Mouse (Mus musculus) ES-Bruce4 (cell line): ENCODE results near the gene Ccm2. TPM values are rescaled to one million over a fixed set of nuclear protein-coding genes. Genes with fewer than 3 reads are reported as not detected.

Source experiments
- H3K27ac ChIP-seq: 2 replicates; pipeline ENCODE4 v1.5.1; 2012; ENCODE audit warnings: low read length, inconsistent platforms; ENCODE audit not compliant: insufficient read depth
- H3K27me3 ChIP-seq: 2 replicates; pipeline ENCODE4 v1.6.1; 2012; ENCODE audit warnings: mild to moderate bottlenecking, low read length, inconsistent platforms; ENCODE audit not compliant: control insufficient read depth, poor library complexity, insufficient read depth, severe bottlenecking
- H3K36me3 ChIP-seq: 2 replicates; pipeline ENCODE4 v1.6.1; 2012; ENCODE audit warnings: inconsistent platforms, mild to moderate bottlenecking, low read length, moderate library complexity; ENCODE audit not compliant: control insufficient read depth, poor library complexity, insufficient read depth, severe bottlenecking
- H3K4me1 ChIP-seq: one replicate; pipeline ENCODE4 v1.8.1; 2011; ENCODE audit warnings: low read length; ENCODE audit not compliant: control insufficient read depth, insufficient read depth
- H3K4me3 ChIP-seq: 2 replicates; pipeline ENCODE4 v1.5.1; 2011; ENCODE audit warnings: low read depth, mild to moderate bottlenecking, low read length
- H3K9ac ChIP-seq: 2 replicates; pipeline ENCODE4 v1.6.1; 2012; ENCODE audit warnings: low read depth, mild to moderate bottlenecking, inconsistent platforms; ENCODE audit not compliant: poor library complexity, severe bottlenecking
- H3K9me3 ChIP-seq: replicated peaks from 2 replicates; pipeline ENCODE4 v1.6.1; 2012; ENCODE audit warnings: mild to moderate bottlenecking, low read length, inconsistent platforms; ENCODE audit not compliant: control insufficient read depth, poor library complexity, insufficient read depth, severe bottlenecking
- CTCF ChIP-seq: IDR thresholded peaks from one replicate; pipeline ENCODE4 v1.8.1; 2011; ENCODE audit warnings: low read depth, low read length
- EP300 ChIP-seq: IDR thresholded peaks from 2 replicates; pipeline ENCODE4 v1.6.1; 2011; ENCODE audit warnings: low read depth, low read length; ENCODE audit not compliant: insufficient read depth
- POLR2A ChIP-seq: IDR thresholded peaks from one replicate; pipeline ENCODE4 v1.8.1; 2011; ENCODE audit warnings: low read length; ENCODE audit not compliant: insufficient read depth
- polyA plus RNA-seq: library from polyadenylated mRNA; stranded (reverse); fragments of >200 nt; gene quantifications from 2 replicates; pipeline ENCODE4 v1.2.4, GENCODE M21; 2011; ENCODE audit warnings: low read depth; ENCODE audit not compliant: missing spikeins, insufficient read depth, insufficient read length

Gene Ccm2
- polyA plus RNA-seq, 1 experiment: 36.5 TPM

GRCm38 (mm10) chr11:6596616-6597015 is 49.9 kb downstream of the Ccm2 start:
- Histone ChIP-seq H3K9me3 (no peaks in the 10 kb centered on the region), H3K9ac (no peak overlapping the region), H3K27ac (no peak overlapping the region), H3K27me3 (no peaks in the 10 kb centered on the region), H3K36me3 (0 out of 2 replicates have a peak, but pooled peaks cover 6% of the 10 kb centered on the region), H3K4me3 (no peak overlapping the region), H3K4me1 (no peaks in the 10 kb centered on the region)
- TF ChIP-seq CTCF (no peak), POLR2A (no peak), EP300 (no peak)

GRCm38 (mm10) chr11:6597523-6597922 is 50.8 kb downstream of the Ccm2 start:
- Histone ChIP-seq H3K4me3 (no peak overlapping the region), H3K27me3 (no peaks in the 10 kb centered on the region)
- TF ChIP-seq EP300 (no peak), POLR2A (no peak), CTCF (no peak)

GRCm38 (mm10) chr11:6598191-6598889 is 51.7 kb downstream of the Ccm2 start:
- Histone ChIP-seq H3K9me3 (no peaks in the 10 kb centered on the region), H3K27ac (no peak overlapping the region), H3K9ac (no peak overlapping the region), H3K36me3 (0 out of 2 replicates have a peak, but pooled peaks cover 6% of the 10 kb centered on the region), H3K4me1 (no peaks in the 10 kb centered on the region), H3K4me3 (no peak overlapping the region), H3K27me3 (no peaks in the 10 kb centered on the region)
- no peak for TF ChIP-seq POLR2A
- TF ChIP-seq CTCF: no peak
- no peak for TF ChIP-seq EP300

More at GRCm38 (mm10) chr11:6597523-6597922, 50.8 kb downstream of the Ccm2 start:
- Histone ChIP-seq H3K36me3 (0 out of 2 replicates have a peak, but pooled peaks cover 6% of the 10 kb centered on the region), H3K9me3 (no peaks in the 10 kb centered on the region), H3K4me1 (no peaks in the 10 kb centered on the region), H3K9ac (no peak overlapping the region), H3K27ac (no peak overlapping the region)

- Histone ChIP-seq H3K4me3 (no peak overlapping the region), H3K27ac (no peak overlapping the region), H3K4me1 (no peaks in the 10 kb centered on the region), H3K36me3 (0 out of 2 replicates have a peak, but pooled peaks cover 6% of the 10 kb centered on the region), H3K9ac (no peak overlapping the region), H3K27me3 (no peaks in the 10 kb centered on the region), H3K9me3 (no peaks in the 10 kb centered on the region)
- no peak for TF ChIP-seq POLR2A
- no peak for TF ChIP-seq EP300
- no peak for TF ChIP-seq CTCF
Observed at GRCm38 (mm10) chr11:6599011-6599681, 52.5 kb downstream of the Ccm2 start.

- Histone ChIP-seq H3K4me3 (no peak overlapping the region), H3K4me1 (no peaks in the 10 kb centered on the region)
Observed at GRCm38 (mm10) chr11:6599831-6600230, 53.1 kb downstream of the Ccm2 start.

More at GRCm38 (mm10) chr11:6599831-6600230, 53.1 kb downstream of the Ccm2 start:
- Histone ChIP-seq H3K27me3 (no peaks in the 10 kb centered on the region), H3K27ac (no peak overlapping the region), H3K9ac (no peak overlapping the region), H3K9me3 (no peaks in the 10 kb centered on the region), H3K36me3 (0 out of 2 replicates have a peak, but pooled peaks cover 6% of the 10 kb centered on the region)
- no peak for TF ChIP-seq EP300
- no peak for TF ChIP-seq CTCF
- TF ChIP-seq POLR2A: no peak
